Mouse (Mus musculus) cortical plate, adult 2 months (tissue): ENCODE results near the gene Wdcp. TPM values are rescaled to one million over a fixed set of nuclear protein-coding genes. Genes with fewer than 3 reads are reported as not detected.
"Not testable (repeated sequence)": the region's sequence is repeated elsewhere in the genome, so short reads cannot be mapped to it uniquely, and the experiment has no call there.

Experiments
- H3K27ac ChIP-seq: fragments of 200-500 bp; 2 replicates; pipeline ENCODE4 v1.5.1; 2012; ENCODE audit warnings: low read length, control low read depth, inconsistent platforms; ENCODE audit not compliant: insufficient read depth
- H3K4me1 ChIP-seq: fragments of 200-500 bp; 2 replicates; pipeline ENCODE4 v1.6.1; 2011; ENCODE audit warnings: low read length; ENCODE audit not compliant: control insufficient read depth, insufficient read depth
- H3K4me3 ChIP-seq: fragments of 200-500 bp; 2 replicates; pipeline ENCODE4 v1.5.1; 2011; ENCODE audit warnings: mild to moderate bottlenecking, low read length, control low read depth; ENCODE audit not compliant: insufficient read depth
- CTCF ChIP-seq: fragments of 200-500 bp; IDR thresholded peaks from 2 replicates; pipeline ENCODE4 v1.5.1; 2011; ENCODE audit warnings: mild to moderate bottlenecking, control low read depth, low read length; ENCODE audit not compliant: insufficient read depth; ENCODE audit errors: extremely low read depth
- POLR2A ChIP-seq: fragments of 200-500 bp; IDR thresholded peaks from 2 replicates; pipeline ENCODE4 v1.6.1; 2011; ENCODE audit warnings: mild to moderate bottlenecking, low read length, control low read depth; ENCODE audit not compliant: insufficient read depth; ENCODE audit errors: extremely low read depth
- polyA plus RNA-seq: library from polyadenylated mRNA; depleted of rRNA; stranded (reverse); fragments of >200 nt; gene quantifications from 2 replicates; pipeline ENCODE4 v1.2.3, GENCODE M21; 2012; rRNA removed

The Wdcp gene
- 11.7 and 12.1 TPM in 2 replicates for polyA plus RNA-seq

- no peaks in the 10 kb centered on the region for H3K4me1 ChIP-seq
- TF ChIP-seq POLR2A (no peak), CTCF (no peak)
- H3K4me3 ChIP-seq: peak within 1 kb of the TSS; percentile 89
- H3K27ac ChIP-seq: no peak within 1 kb of the TSS
These were observed at the start of gene Wdcp for GRCm38 (mm10) chr12:4842890-4843597. Gene Wdcp (plus strand): TSS chr12:4843303.

GRCm38 (mm10) chr12:4793718-4794117 lies 49.4 kb upstream of the Wdcp start:
- H3K4me3 ChIP-seq: no peak overlapping the region
- H3K4me1 ChIP-seq: no peaks in the 10 kb centered on the region
- TF ChIP-seq CTCF (peak; percentile 44), POLR2A (no peak)
- H3K27ac ChIP-seq: no peak overlapping the region

- not testable (repeated sequence) for H3K4me1 ChIP-seq, H3K27ac ChIP-seq, H3K4me3 ChIP-seq
These were observed 45.6 kb upstream of the Wdcp start for GRCm38 (mm10) chr12:4797471-4797870.

- Histone ChIP-seq H3K27ac (no peak overlapping the region), H3K4me3 (no peak overlapping the region), H3K4me1 (no peaks in the 10 kb centered on the region)
- TF ChIP-seq CTCF: no peak
- no peak for TF ChIP-seq POLR2A
These were observed 32.1 kb upstream of the Wdcp start for GRCm38 (mm10) chr12:4811036-4811435.

- no peaks in the 10 kb centered on the region; the same call in 1 of the 2 replicates for H3K4me1 ChIP-seq
- no peak overlapping the region for H3K4me3 ChIP-seq
- TF ChIP-seq POLR2A: no peak
- TF ChIP-seq CTCF: no peak
- no peak overlapping the region for H3K27ac ChIP-seq
These were observed 31.4 kb upstream of the Wdcp start for GRCm38 (mm10) chr12:4811705-4812104.

GRCm38 (mm10) chr12:4813636-4814035 lies 29.5 kb upstream of the Wdcp start:
- Histone ChIP-seq H3K27ac (no peak overlapping the region), H3K4me3 (no peak overlapping the region)
- no peak for TF ChIP-seq POLR2A
- no peak for TF ChIP-seq CTCF

GRCm38 (mm10) chr12:4816680-4817360 lies 26.3 kb upstream of the Wdcp start:
- H3K4me3 ChIP-seq: peak overlapping the region; percentile 91
- TF ChIP-seq CTCF (no peak), POLR2A (no peak)

More at GRCm38 (mm10) chr12:4813636-4814035, 29.5 kb upstream of the Wdcp start:
- peaks cover 1% of the 10 kb centered on the region; the same call in 1 of the 2 replicates for H3K4me1 ChIP-seq

GRCm38 (mm10) chr12:4817361-4818101 lies 25.6 kb upstream of the Wdcp start, which contains the start of gene Sf3b6:
Gene Sf3b6 (plus strand): TSS chr12:4817544.
- peaks cover 4% of the 10 kb centered on the region for H3K4me1 ChIP-seq
- no peak within 1 kb of the TSS for H3K27ac ChIP-seq
- peak within 1 kb of the TSS; percentile 91 for H3K4me3 ChIP-seq
- TF ChIP-seq POLR2A (peak; percentile 84), CTCF (no peak)

More at GRCm38 (mm10) chr12:4816680-4817360, 26.3 kb upstream of the Wdcp start:
- peaks cover 4% of the 10 kb centered on the region for H3K4me1 ChIP-seq
- H3K27ac ChIP-seq: no peak overlapping the region

GRCm38 (mm10) chr12:4827256-4827655 lies 15.8 kb upstream of the Wdcp start:
- no peak overlapping the region for H3K4me3 ChIP-seq
- TF ChIP-seq CTCF (no peak), POLR2A (no peak)
- H3K4me1 ChIP-seq: no peaks in the 10 kb centered on the region; the same call in 1 of the 2 replicates
- H3K27ac ChIP-seq: no peak overlapping the region
